Mouse (Mus musculus) ES-E14 (cell line): Measurements from ENCODE around the gene Snapc4. TPM values are rescaled to one million over a fixed set of nuclear protein-coding genes. Genes with fewer than 3 reads are reported as not detected.

Experiments used
- DNase-seq: peaks from one replicate; pipeline ENCODE4 v3.0.0-alpha.2; 2013; ENCODE audit warnings: low read depth, low spot score
- H3K27ac ChIP-seq: 2 replicates; pipeline ENCODE4 v1.5.1; 2012; ENCODE audit warnings: low read depth, mild to moderate bottlenecking, low read length, moderate library complexity, mixed read lengths; ENCODE audit not compliant: poor library complexity, insufficient read depth, severe bottlenecking
- H3K36me3 ChIP-seq: 2 replicates; pipeline ENCODE4 v1.6.1; 2012; ENCODE audit warnings: mild to moderate bottlenecking, low read length, moderate library complexity, mixed read lengths; ENCODE audit not compliant: control insufficient read depth, poor library complexity, insufficient read depth, severe bottlenecking
- H3K4me1 ChIP-seq, 2 experiments: fragments of 150-350 bp in 1 of 2; sonication (generic) in 1 of 2; 2 replicates each; pipeline ENCODE4 v1.6.1; 2012; ENCODE audit warnings: low read length in 2 of 2, mild to moderate bottlenecking in 1 of 2, mixed read lengths in 1 of 2; ENCODE audit not compliant: control insufficient read depth in 2 of 2, insufficient read depth in 2 of 2, poor library complexity in 1 of 2
- H3K4me3 ChIP-seq, 2 experiments: fragments of 150-350 bp in 1 of 2; sonication (generic) in 1 of 2; 2 replicates each; pipeline ENCODE4 v1.5.1; 2012; ENCODE audit warnings: low read length in 2 of 2, low read depth in 1 of 2, mild to moderate bottlenecking in 1 of 2, mixed read lengths in 1 of 2; ENCODE audit not compliant: insufficient read depth in 1 of 2, poor library complexity in 1 of 2, severe bottlenecking in 1 of 2
- H3K9ac ChIP-seq: 2 replicates; pipeline ENCODE4 v1.6.1; 2012; ENCODE audit warnings: low read depth, mild to moderate bottlenecking, low read length, mixed read lengths; ENCODE audit not compliant: poor library complexity, insufficient read depth, severe bottlenecking
- H3K9me3 ChIP-seq: fragments of 150-350 bp; sonication (generic); 2 replicates; pipeline ENCODE4 v1.6.1; 2012; ENCODE audit warnings: low read depth, mild to moderate bottlenecking, low read length; ENCODE audit not compliant: control insufficient read depth, insufficient read depth
- CHD2 ChIP-seq: IDR thresholded peaks from 2 replicates; pipeline ENCODE4 v1.6.1; 2014; ENCODE audit warnings: mild to moderate bottlenecking, low read depth, low read length, inconsistent platforms
- HCFC1 ChIP-seq: IDR thresholded peaks from 2 replicates; pipeline ENCODE4 v1.6.1; 2012; ENCODE audit warnings: low read length, inconsistent platforms, borderline replicate concordance; ENCODE audit not compliant: insufficient read depth
- MAFK ChIP-seq: IDR thresholded peaks from 2 replicates; pipeline ENCODE4 v1.6.1; 2014; ENCODE audit warnings: mild to moderate bottlenecking, low read depth, low read length, inconsistent platforms; ENCODE audit not compliant: insufficient read depth
- ZC3H11A ChIP-seq: IDR thresholded peaks from 2 replicates; pipeline ENCODE4 v1.6.1; 2012; ENCODE audit warnings: low read depth, mild to moderate bottlenecking, inconsistent platforms, low read length, borderline replicate concordance
- ZNF384 ChIP-seq: IDR thresholded peaks from 2 replicates; pipeline ENCODE4 v1.6.1; 2012; ENCODE audit warnings: low read depth, low read length, inconsistent platforms
- in situ Hi-C, 2 experiments: fragments of 600-800 bp; cut with MboI; formaldehyde crosslinking; loops; one replicate each; pipeline ENCODE4 v1.15.1; 2025; ENCODE audit warnings: low sequenced_read_pairs in 2 of 2, inconsistent platforms in 1 of 2; ENCODE audit not compliant: unreplicated experiment in 2 of 2
- total RNA-seq: library from RNA; depleted of rRNA; stranded (reverse); fragments of 300-350 nt; gene quantifications from 2 replicates; pipeline ENCODE4 v1.2.3, GENCODE M21; 2012

The Snapc4 gene
- total RNA-seq, 1 experiment: 79.2 TPM

DNA sequence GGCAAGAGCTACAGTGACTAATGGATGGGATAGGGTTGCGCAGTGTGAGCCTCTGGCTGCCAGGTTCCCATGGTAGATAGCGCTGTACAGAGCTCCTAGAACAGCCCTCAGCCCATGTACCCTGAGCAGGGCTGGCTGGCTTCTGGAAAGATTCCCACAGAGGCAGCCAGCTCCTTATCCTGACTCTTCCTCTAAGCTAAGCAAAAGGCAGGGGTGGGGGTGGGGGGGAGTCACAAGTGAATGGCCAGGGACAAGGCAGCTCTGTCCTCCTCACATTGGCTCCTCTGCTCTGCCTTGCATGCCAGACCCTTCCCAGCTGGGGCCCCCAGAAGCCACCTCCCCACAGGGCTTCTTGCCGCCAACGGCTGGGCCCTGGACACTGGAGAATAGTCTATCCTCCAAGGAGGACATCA, 50.4 kb downstream of the Snapc4 start:
- Histone ChIP-seq H3K4me1 (peaks cover 0 to 10% of the 10 kb centered on the region in 2 experiments; a peak in 1 of 4 replicates), H3K4me3 (no peak overlapping the region), H3K36me3 (no peaks in the 10 kb centered on the region), H3K9ac (no peak overlapping the region), H3K9me3 (no peaks in the 10 kb centered on the region), H3K27ac (no peak overlapping the region)
- TF ChIP-seq HCFC1 (no peak), MAFK (no peak), ZNF384 (no peak), ZC3H11A (no peak), CHD2 (no peak)
- in situ Hi-C loops: no loop called here
- DNase-seq: no peak

DNA sequence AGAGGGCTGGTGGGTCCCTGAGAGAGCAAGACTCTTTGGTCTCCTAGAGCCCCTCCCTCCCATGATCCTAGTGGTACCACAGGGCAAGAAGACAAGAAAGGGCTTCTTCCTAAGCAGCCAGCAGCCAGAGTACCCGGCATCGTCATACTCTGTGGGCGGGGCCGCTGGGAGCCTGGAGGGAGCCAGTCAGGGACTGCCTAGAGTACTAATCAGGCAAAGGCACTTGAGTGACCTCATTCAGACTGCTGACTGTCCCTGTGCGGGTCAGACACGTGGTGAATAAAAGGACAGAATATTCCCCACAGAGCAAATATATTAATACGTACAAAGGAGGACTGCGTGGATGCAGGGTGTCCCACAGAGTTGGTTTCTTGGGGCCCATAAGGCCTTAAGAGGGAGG, 51.1 kb downstream of the Snapc4 start:
- no peak overlapping the region for H3K4me3 ChIP-seq
- no peak overlapping the region for H3K9ac ChIP-seq
- TF ChIP-seq CHD2 (no peak), MAFK (no peak), ZC3H11A (no peak), ZNF384 (no peak), HCFC1 (no peak)
- DNase-seq: no peak
- H3K27ac ChIP-seq: no peak overlapping the region
- no peaks in the 10 kb centered on the region for H3K36me3 ChIP-seq
- H3K9me3 ChIP-seq: no peaks in the 10 kb centered on the region
- H3K4me1 ChIP-seq: peaks cover 0 to 12% of the 10 kb centered on the region in 2 experiments; a peak in 1 of 4 replicates
- in situ Hi-C loops: no loop called here

DNA sequence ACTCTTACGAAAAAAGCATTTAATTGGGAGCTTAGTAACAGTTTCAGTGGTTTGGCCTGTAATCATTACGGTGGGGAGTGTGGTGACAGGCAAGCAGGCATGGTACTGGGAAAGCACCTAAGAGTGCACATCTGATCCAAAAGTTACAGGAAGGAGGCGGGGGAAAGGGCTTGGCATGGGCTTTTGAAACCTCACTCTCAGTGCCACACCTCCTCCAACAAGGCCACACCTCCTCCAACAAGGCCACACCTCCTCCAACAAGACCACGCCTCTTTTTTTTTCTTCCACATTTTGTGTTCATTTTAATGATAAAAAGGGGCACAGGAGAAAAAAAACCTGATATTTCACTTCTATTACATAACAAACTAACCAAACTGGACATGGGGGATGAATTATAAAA, 52.6 kb downstream of the Snapc4 start:
- in situ Hi-C loops: no loop called here
- Histone ChIP-seq H3K36me3 (no peaks in the 10 kb centered on the region), H3K4me1 (peaks cover 0 to 12% of the 10 kb centered on the region in 2 experiments; a peak in 1 of 4 replicates), H3K9ac (no peak overlapping the region), H3K27ac (no peak overlapping the region), H3K9me3 (no peaks in the 10 kb centered on the region), H3K4me3 (no peak overlapping the region)
- no peak for TF ChIP-seq MAFK
- no peak for TF ChIP-seq HCFC1
- TF ChIP-seq ZC3H11A: no peak
- TF ChIP-seq CHD2: no peak
- no peak for TF ChIP-seq ZNF384
- DNase-seq: no peak

DNA sequence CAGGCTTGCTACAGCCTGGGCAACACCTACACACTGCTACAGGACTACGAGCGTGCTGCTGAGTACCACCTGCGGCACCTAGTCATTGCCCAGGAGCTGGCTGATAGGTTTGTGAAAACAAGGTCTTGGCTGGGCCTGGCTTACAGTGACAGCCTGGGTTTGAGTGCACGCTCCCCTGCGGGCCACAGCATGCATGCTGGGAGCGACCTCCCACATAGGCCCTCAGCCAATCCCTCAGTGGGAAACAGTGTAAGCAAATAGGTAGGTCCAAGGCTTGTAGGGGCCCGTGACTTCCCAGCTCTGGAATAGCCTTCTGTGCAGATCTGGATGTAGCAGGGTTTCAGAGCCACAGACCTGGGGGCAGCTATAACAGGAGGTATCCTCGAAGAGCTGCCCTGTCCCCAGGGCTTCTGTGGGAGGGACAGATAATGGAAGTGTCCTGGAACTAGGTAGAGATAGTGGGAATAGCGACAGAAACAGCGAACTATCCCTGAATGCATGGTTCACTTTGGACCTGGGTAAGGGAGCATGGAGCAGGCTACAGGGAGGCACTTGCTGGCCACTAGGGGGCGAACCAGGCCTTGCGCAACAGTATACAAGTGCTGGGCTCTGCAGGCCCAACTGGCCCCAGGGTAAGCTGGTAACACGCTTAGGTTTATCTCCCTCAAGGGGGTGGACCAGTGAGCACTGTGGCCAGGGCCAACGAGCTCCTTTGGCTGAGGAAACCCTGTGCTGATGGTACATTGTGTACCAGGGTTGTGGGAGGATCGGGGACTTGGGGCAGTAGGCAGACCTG, 54.9 kb downstream of the Snapc4 start:
- H3K9me3 ChIP-seq: no peaks in the 10 kb centered on the region
- H3K9ac ChIP-seq: peak overlapping the region; percentile 12; the same call in 1 of the 2 replicates
- peak overlapping the region in 1 of 2 experiments; percentile 34; a peak in 1 of 4 replicates for H3K4me3 ChIP-seq
- no peaks in the 10 kb centered on the region for H3K36me3 ChIP-seq
- no peak overlapping the region for H3K27ac ChIP-seq
- DNase-seq: peak; percentile 74
- in situ Hi-C loops: no loop called here
- H3K4me1 ChIP-seq: peaks cover 0 to 12% of the 10 kb centered on the region in 2 experiments; a peak in 1 of 4 replicates
- TF ChIP-seq ZC3H11A: peak; percentile 53
- no peak for TF ChIP-seq HCFC1
